Mouse (Mus musculus) kidney, embryonic 15.5 days (tissue): Measurements from ENCODE around the gene St3gal3. TPM values are rescaled to one million over a fixed set of nuclear protein-coding genes. Genes with fewer than 3 reads are reported as not detected.

Source experiments
- ATAC-seq: fragments of 200-750 bp; cut with Nextera tagmentation; replicated peaks from 2 replicates; pipeline ENCODE4 v1.8.0; 2017; ENCODE audit warnings: moderate TSS enrichment; ENCODE audit not compliant: low FRiP score
- H3K27ac ChIP-seq: fragments of 300-500 bp; sonication (generic); 2 replicates; pipeline ENCODE4 v1.5.1; 2015; ENCODE audit warnings: mild to moderate bottlenecking, inconsistent platforms
- H3K27me3 ChIP-seq: fragments of 300-500 bp; sonication (generic); 2 replicates; pipeline ENCODE4 v1.6.1; 2015; ENCODE audit warnings: inconsistent platforms
- H3K36me3 ChIP-seq: fragments of 300-500 bp; sonication (generic); 2 replicates; pipeline ENCODE4 v1.6.1; 2015; ENCODE audit warnings: inconsistent platforms
- H3K4me1 ChIP-seq: fragments of 300-500 bp; sonication (generic); 2 replicates; pipeline ENCODE4 v1.6.1; 2015; ENCODE audit warnings: inconsistent platforms
- H3K4me2 ChIP-seq: fragments of 300-500 bp; sonication (generic); 2 replicates; pipeline ENCODE4 v1.6.1; 2015; ENCODE audit warnings: moderate library complexity, mild to moderate bottlenecking, inconsistent platforms
- H3K4me3 ChIP-seq: fragments of 300-500 bp; sonication (generic); replicated peaks from 2 replicates; pipeline ENCODE4 v1.5.1; 2015; ENCODE audit warnings: mild to moderate bottlenecking, inconsistent platforms
- H3K9ac ChIP-seq: fragments of 300-500 bp; sonication (generic); 2 replicates; pipeline ENCODE4 v1.6.1; 2015; ENCODE audit warnings: mild to moderate bottlenecking, inconsistent platforms
- H3K9me3 ChIP-seq: fragments of 300-500 bp; sonication (generic); replicated peaks from 2 replicates; pipeline ENCODE4 v1.6.1; 2016; ENCODE audit warnings: inconsistent platforms
- WGBS: fragments of 180-500 bp; shearing (Covaris S2); methylation state at CpG from one replicate; pipeline ENCODE4 v1.1.7; 2015; ENCODE audit warnings: mixed read lengths; 5-methylcytosine and 5-hydroxymethylcytosine counted together
- polyA plus RNA-seq: library from polyadenylated mRNA; unstranded; fragments of >200 nt; fragmentation: Nextera tagmentation; extraction: Ambion mirVana; gene quantifications from 2 replicates; pipeline ENCODE4 v1.2.1, GENCODE M21; 2015

Gene St3gal3
- polyA plus RNA-seq, 1 experiment from 2014 or later = 8.8 TPM

DNA sequence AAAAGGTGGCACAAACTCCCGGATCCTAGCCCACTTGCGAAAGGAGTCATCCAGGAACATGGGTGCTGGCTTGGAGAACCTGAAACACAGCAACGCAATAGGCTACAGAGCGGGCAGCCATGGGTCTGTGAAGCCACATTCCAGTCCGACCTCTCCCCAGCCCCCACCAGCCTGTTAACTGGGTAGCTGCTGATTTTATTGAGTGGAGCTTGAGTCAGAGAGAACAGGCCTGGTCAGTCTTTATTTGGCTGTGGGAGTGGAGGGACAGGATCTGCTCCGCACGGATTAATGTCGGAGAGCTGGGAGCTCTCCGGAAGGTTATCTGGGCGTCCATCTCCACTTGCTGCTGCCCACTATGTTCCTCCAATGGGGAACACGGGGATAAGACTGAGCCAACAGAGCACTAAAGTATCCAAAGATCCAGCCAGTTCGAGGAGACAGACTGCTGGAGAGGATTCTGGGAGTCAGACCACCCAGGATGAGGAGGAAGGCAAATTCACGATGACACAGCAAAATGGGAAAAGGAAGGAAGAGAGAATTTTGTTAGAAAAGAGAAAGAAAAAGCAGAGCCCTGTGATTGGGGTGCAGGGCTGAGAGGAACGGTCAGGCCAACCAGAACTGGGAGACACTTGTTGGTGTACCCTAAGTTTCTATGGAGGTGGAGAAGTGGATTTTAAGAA is 170.2 kb downstream of the St3gal3 start:
- no peak overlapping the region for H3K9ac ChIP-seq
- H3K27ac ChIP-seq = peak overlapping the region; percentile 2; the same call in 1 of the 2 replicates
- H3K27me3 ChIP-seq = no peaks in the 10 kb centered on the region
- 0 out of 2 replicates have a peak, but pooled peaks cover 10% of the 10 kb centered on the region for H3K4me1 ChIP-seq
- no peaks in the 10 kb centered on the region for H3K9me3 ChIP-seq
- no peak overlapping the region for H3K4me3 ChIP-seq
- no peak for ATAC-seq
- H3K36me3 ChIP-seq = peaks cover 9% of the 10 kb centered on the region; the same call in 1 of the 2 replicates
- WGBS = 70% methylated on average over 14 of the region's 14 CpGs
- H3K4me2 ChIP-seq = no peak overlapping the region

DNA sequence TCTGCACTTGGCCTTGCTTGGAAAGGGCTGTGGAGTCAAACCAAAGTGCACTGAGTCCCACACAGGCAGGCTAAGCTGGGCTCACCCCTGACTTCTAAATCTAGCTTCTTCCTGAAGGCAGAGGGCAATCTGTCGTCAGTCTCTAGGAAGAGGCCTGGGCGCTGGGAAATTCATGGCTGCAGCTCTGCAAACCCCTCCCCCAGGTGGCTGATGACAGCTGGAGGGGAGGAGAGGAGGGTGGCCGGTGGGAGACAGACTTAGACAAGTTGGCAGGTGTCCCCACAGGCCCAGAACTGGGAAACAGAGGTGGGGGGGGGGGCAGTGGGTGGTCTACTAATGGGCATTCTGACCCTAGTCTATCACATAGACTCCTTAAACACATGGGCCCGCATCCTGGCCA is 177.2 kb downstream of the St3gal3 start:
- no peak overlapping the region for H3K27ac ChIP-seq
- H3K9ac ChIP-seq = no peak overlapping the region
- H3K9me3 ChIP-seq = 0 out of 2 replicates have a peak, but pooled peaks cover 2% of the 10 kb centered on the region
- 36% methylated on average over 4 of the region's 4 CpGs for WGBS
- H3K4me3 ChIP-seq = no peak overlapping the region
- 0 out of 2 replicates have a peak, but pooled peaks have one; percentile 6 for ATAC-seq
- no peaks in the 10 kb centered on the region for H3K27me3 ChIP-seq
- no peaks in the 10 kb centered on the region for H3K4me1 ChIP-seq
- peaks cover 35% of the 10 kb centered on the region for H3K36me3 ChIP-seq
- H3K4me2 ChIP-seq = no peak overlapping the region

- no peak overlapping the region for H3K27ac ChIP-seq
- no peak for ATAC-seq
- H3K9ac ChIP-seq = no peak overlapping the region
- H3K4me3 ChIP-seq = no peak overlapping the region
- H3K9me3 ChIP-seq = 0 out of 2 replicates have a peak, but pooled peaks cover 1% of the 10 kb centered on the region
- H3K36me3 ChIP-seq = peaks cover 18% of the 10 kb centered on the region
- H3K4me1 ChIP-seq = peaks cover 4% of the 10 kb centered on the region; the same call in 1 of the 2 replicates
- H3K4me2 ChIP-seq = no peak overlapping the region
- H3K27me3 ChIP-seq = no peaks in the 10 kb centered on the region
- 80% methylated on average over 7 of the region's 7 CpGs for WGBS
These were observed 187.2 kb downstream of the St3gal3 start for GRCm38 (mm10) chr4:117947493-117947892.

DNA sequence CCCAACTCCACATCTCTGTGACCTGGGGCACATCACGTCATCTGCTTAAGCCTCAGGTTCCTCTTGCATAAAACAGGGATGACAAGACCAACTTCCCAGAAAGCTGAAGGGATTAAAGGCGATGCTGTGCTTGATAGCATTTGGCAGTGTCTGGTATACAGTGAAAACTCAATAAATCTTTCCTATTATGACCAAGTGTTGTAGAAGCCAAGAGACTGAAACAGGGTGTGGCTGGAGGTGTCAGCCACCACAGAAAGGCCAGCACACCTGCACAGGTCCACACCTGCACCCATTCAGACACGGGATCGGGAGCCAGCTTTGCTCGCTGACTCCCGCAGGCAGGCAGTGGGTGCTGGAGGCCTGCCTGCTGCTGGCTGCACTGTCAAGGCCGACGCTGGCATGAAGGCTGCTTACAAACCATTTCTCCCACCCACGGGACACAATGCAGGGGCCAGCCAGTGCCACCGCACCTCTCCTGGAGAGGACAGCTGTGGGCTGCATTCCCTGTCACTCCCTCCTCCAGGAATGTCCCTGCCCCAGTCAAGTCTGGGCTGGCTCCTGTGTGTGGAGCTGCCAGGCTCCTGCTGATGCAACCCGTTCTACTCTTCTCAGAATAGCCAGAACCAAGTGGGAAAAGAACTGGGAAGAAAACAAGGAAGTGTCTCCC is 187.9 kb downstream of the St3gal3 start:
- no peak for ATAC-seq
- Histone ChIP-seq H3K36me3 (peaks cover 11% of the 10 kb centered on the region; the same call in 1 of the 2 replicates), H3K27ac (no peak overlapping the region), H3K4me1 (peaks cover 4% of the 10 kb centered on the region; the same call in 1 of the 2 replicates), H3K27me3 (no peaks in the 10 kb centered on the region), H3K4me3 (no peak overlapping the region), H3K9ac (no peak overlapping the region), H3K4me2 (no peak overlapping the region), H3K9me3 (no peaks in the 10 kb centered on the region)
- 80% methylated on average over 11 of the region's 11 CpGs for WGBS

DNA sequence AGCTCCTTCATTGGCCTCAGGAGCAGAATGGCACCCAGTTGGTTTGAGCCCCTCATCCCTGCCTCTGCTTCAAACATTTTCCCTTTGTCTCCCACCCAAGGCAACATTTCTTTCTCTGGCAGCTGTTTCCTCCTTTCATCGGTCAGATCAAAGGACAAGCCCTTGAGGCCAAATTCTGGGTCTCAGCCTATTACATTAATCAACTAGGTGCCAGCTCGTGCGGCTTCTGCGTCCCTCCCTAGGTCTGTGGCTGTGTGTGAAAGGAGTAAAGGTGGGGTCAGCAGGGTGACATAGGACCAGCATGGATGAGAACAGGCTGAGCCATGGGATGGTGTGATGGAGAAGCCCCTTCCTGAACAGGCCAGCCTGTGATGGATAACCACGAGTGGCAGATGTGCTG is 191.4 kb downstream of the St3gal3 start:
- no peak overlapping the region for H3K4me3 ChIP-seq
- no peaks in the 10 kb centered on the region for H3K9me3 ChIP-seq
- H3K4me1 ChIP-seq = peaks cover 4% of the 10 kb centered on the region; the same call in 1 of the 2 replicates
- no peak for ATAC-seq
- WGBS = 14% methylated on average over 5 of the region's 5 CpGs
- no peak overlapping the region for H3K27ac ChIP-seq
- H3K9ac ChIP-seq = no peak overlapping the region
- H3K36me3 ChIP-seq = peaks cover 10% of the 10 kb centered on the region
- H3K4me2 ChIP-seq = no peak overlapping the region
- H3K27me3 ChIP-seq = no peaks in the 10 kb centered on the region

DNA sequence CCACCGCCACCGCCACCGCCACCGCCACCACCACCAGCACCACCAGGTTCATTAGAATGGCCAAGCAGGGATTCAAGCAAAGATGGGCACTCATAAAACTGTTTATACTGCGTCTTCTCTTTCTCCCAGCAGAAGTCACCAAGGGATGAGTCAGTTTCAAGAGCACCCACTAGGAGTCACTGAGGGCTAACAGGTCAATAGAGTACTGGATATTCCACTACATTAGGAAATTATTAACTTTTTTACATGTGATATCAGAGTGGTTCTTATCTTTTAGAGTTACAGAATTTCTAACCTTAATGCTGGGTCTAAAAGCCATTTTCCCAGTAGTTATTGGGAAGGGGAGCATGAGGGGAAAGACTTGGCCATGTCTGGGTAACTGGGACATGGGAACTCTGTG is 197.8 kb downstream of the St3gal3 start:
- Histone ChIP-seq H3K9me3 (no peaks in the 10 kb centered on the region), H3K36me3 (peaks cover 16% of the 10 kb centered on the region), H3K27ac (no peak overlapping the region), H3K27me3 (no peaks in the 10 kb centered on the region), H3K4me3 (no peak overlapping the region), H3K4me1 (no peaks in the 10 kb centered on the region), H3K4me2 (no peak overlapping the region), H3K9ac (no peak overlapping the region)
- no peak for ATAC-seq
- 94% methylated on average over 5 of the region's 5 CpGs for WGBS

DNA sequence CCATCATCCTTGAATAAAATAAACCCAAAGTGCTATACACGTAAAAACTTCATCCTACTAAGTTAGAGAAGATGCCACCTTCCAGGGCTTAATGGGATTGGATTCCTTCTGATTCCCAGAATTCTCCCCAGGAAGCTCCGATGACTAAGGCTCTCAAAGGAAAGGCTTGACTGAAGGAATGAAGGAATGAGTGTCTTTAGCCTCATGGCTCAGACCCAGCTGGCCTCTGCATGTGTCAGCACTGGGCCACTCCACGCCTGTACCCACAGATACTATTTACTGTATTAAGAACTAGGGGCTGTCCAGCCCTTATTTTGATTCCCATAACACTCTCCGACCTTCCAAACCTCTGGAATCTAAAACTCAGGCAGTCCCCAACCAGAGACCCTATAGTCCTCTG is 200.6 kb downstream of the St3gal3 start:
- Histone ChIP-seq H3K27me3 (peaks cover 7% of the 10 kb centered on the region; the same call in 1 of the 2 replicates), H3K4me3 (no peak overlapping the region), H3K9me3 (no peaks in the 10 kb centered on the region), H3K4me1 (peaks cover 10% of the 10 kb centered on the region), H3K27ac (no peak overlapping the region), H3K9ac (no peak overlapping the region), H3K36me3 (0 out of 2 replicates have a peak, but pooled peaks cover 6% of the 10 kb centered on the region), H3K4me2 (no peak overlapping the region)
- 86% methylated on average over 4 of the region's 4 CpGs for WGBS
- ATAC-seq = no peak

GRCm38 (mm10) chr4:117933248-117933647 is 201.5 kb downstream of the St3gal3 start:
- H3K4me3 ChIP-seq = no peak overlapping the region
- 85% methylated on average over 5 of the region's 5 CpGs for WGBS
- no peak overlapping the region for H3K4me2 ChIP-seq
- peaks cover 19% of the 10 kb centered on the region for H3K4me1 ChIP-seq
- no peak overlapping the region for H3K27ac ChIP-seq
- peaks cover 11% of the 10 kb centered on the region for H3K27me3 ChIP-seq
- H3K9ac ChIP-seq = no peak overlapping the region
- 0 out of 2 replicates have a peak, but pooled peaks cover 6% of the 10 kb centered on the region for H3K36me3 ChIP-seq
- ATAC-seq = no peak
- H3K9me3 ChIP-seq = no peaks in the 10 kb centered on the region

DNA sequence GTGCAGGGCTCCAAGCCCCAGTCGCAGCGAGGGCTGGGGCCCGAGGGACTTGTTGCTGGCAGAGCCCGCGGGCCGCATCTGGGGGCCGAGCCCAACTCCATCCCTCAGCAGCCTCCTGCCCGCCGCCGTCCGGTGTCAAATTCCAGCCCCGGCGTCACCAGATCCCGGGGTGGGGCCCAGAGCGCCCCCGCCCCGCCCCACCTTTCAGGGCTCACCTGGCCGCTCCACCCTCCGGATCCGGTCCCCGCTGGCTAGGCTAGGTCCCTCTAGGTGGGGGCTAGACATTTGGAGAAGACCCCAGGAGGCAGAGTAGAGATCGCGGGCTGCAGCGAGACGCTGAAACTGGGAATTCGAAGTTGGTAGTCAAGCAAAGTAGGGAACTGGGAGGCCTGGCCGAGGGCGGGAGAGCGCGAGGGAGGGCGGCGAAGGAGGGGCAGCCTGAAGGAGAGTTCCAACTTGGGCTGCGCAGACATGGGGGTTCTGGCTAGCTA is 205.3 kb downstream of the St3gal3 start, which contains the start of gene Artn:
TSS of gene Artn (minus strand) at position 373 of the 491 bp plus-strand sequence.
- H3K27ac ChIP-seq = peak within 1 kb of the TSS; percentile 67
- peak within 1 kb of the TSS; percentile 37; the same call in 1 of the 2 replicates for H3K9ac ChIP-seq
- WGBS = under 1% methylated on average over 33 of the region's 33 CpGs
- peak within 1 kb of the TSS; percentile 82 for H3K4me2 ChIP-seq
- H3K4me3 ChIP-seq = peak within 1 kb of the TSS; percentile 47
- H3K27me3 ChIP-seq = peaks cover 45% of the 10 kb centered on the region
- H3K4me1 ChIP-seq = peaks cover 38% of the 10 kb centered on the region
- ATAC-seq = peak; percentile 72
- H3K9me3 ChIP-seq = no peaks in the 10 kb centered on the region
- 0 out of 2 replicates have a peak, but pooled peaks cover 2% of the 10 kb centered on the region for H3K36me3 ChIP-seq

DNA sequence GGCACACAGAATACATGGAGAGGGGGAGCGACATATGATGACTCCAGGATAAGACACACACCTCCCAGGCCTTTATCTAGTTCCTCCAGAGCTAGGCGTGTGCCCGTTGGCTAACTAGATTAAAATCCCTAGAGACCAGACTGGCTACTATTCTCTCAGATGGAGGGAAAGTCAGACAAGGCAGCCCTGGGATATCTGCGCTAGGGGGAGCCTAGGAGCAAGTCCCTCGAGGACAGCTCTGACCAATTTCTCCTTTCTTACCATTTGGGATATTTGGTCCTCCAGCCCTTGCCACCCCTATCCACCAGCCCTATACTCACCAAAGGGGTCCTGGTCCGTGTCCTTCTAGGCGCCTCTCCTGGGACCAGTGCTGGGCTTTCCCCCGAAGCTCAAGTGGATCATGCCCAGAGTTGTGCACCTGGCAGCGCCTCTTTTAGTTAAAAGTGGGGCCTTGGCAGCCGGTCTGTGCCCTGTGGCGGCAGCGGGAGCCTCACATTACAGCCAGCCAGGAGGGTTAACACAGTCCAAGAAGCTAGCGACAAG is 205.9 kb downstream of the St3gal3 start:
- 0 out of 2 replicates have a peak, but pooled peaks cover 2% of the 10 kb centered on the region for H3K36me3 ChIP-seq
- peak overlapping the region; percentile 37; the same call in 1 of the 2 replicates for H3K9ac ChIP-seq
- ATAC-seq = peak; percentile 68
- peaks cover 38% of the 10 kb centered on the region for H3K4me1 ChIP-seq
- no peaks in the 10 kb centered on the region for H3K9me3 ChIP-seq
- peak overlapping the region; percentile 82 for H3K4me2 ChIP-seq
- peak overlapping the region; percentile 67 for H3K27ac ChIP-seq
- 2% methylated on average over 13 of the region's 13 CpGs for WGBS
- peaks cover 45% of the 10 kb centered on the region for H3K27me3 ChIP-seq
- H3K4me3 ChIP-seq = peak overlapping the region; percentile 47

DNA sequence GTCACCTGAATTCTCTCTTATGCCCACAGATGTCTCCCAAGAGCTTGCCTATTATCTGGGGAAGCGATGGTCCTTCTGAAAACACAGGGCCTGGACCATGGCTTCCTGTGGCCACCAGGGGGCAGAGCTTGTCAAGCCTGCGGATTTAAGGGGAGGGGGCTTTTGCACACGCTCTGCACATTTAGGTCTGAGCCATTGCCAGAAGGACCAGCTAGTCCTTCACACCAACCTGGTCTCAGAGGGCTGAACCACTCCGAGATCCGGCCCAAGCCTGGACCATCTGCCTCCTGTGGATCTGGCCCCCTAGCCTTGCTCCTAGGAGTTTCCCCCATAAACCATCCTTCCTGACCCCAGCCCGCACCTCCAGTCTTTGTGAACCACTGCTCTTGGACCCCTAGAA is 206.5 kb downstream of the St3gal3 start:
- peaks cover 38% of the 10 kb centered on the region for H3K4me1 ChIP-seq
- no peak overlapping the region for H3K4me3 ChIP-seq
- H3K36me3 ChIP-seq = 0 out of 2 replicates have a peak, but pooled peaks cover 2% of the 10 kb centered on the region
- ATAC-seq = 0 out of 2 replicates have a peak, but pooled peaks have one; percentile 3
- H3K27me3 ChIP-seq = peaks cover 46% of the 10 kb centered on the region
- H3K9ac ChIP-seq = no peak overlapping the region
- no peak overlapping the region for H3K27ac ChIP-seq
- H3K9me3 ChIP-seq = no peaks in the 10 kb centered on the region
- 11% methylated on average over 6 of the region's 6 CpGs for WGBS
- peak overlapping the region; percentile 82 for H3K4me2 ChIP-seq
